Comparison of ENCODE assay signal across 22 mouse cellular contexts in genomic region chr4:154226678-154227077, GRCm38 (mm10). TPM values are rescaled to one million over a fixed set of nuclear protein-coding genes. Genes with fewer than 3 reads are reported as not detected.
"Had no signal": no experiment of that assay in that cellular context is flagged by ENCODE, and none has a peak within 500 bp of the region (broad histone marks: within the 10 kb centered on the region; RNA-seq: fewer than 3 reads in every experiment).

No protein-coding gene starts in this region.

- H3K9ac ChIP-seq: limb, embryonic 13.5 days; liver, embryonic 12.5 days; liver, embryonic 15.5 days; neural tube, embryonic 13.5 days; stomach, embryonic 15.5 days had no signal

- H3K27me3 ChIP-seq: limb, embryonic 13.5 days; neural tube, embryonic 13.5 days; stomach, embryonic 15.5 days had no signal

- H3K27ac ChIP-seq: kidney, postnatal 0 days; layer of hippocampus, adult 2 months; left cerebral cortex, adult 2 months; limb, embryonic 13.5 days; liver, embryonic 12.5 days; liver, embryonic 15.5 days; neural tube, embryonic 13.5 days; stomach, embryonic 15.5 days had no signal

- H3K4me2 ChIP-seq: limb, embryonic 13.5 days; liver, embryonic 12.5 days; liver, embryonic 15.5 days; midbrain, embryonic 11.5 days; neural tube, embryonic 13.5 days; stomach, embryonic 15.5 days had no signal

- H3K9me3 ChIP-seq: limb, embryonic 13.5 days; liver, embryonic 12.5 days; liver, embryonic 15.5 days; neural tube, embryonic 13.5 days; stomach, embryonic 15.5 days had no signal

- H3K4me1 ChIP-seq: liver, embryonic 12.5 days; liver, embryonic 15.5 days had no signal

- DNase-seq: kidney, postnatal 25 days; layer of hippocampus, adult 9-11 months; liver; lung, adult 2 months; lung, postnatal 14 days; lung, postnatal 4 days; midbrain, embryonic 14.5 days; retina, postnatal 1 day; right cerebral cortex, postnatal 25 days; spleen, adult 18-20 months; thymus, postnatal 25 days had no signal

- H3K4me3 ChIP-seq: layer of hippocampus, adult 2 months; left cerebral cortex, adult 2 months; limb, embryonic 13.5 days; liver, embryonic 12.5 days; liver, embryonic 15.5 days; myocyte; neural tube, embryonic 13.5 days; stomach, embryonic 15.5 days had no signal

- H3K36me3 ChIP-seq: limb, embryonic 13.5 days; liver, embryonic 12.5 days; liver, embryonic 15.5 days; neural tube, embryonic 13.5 days; stomach, embryonic 15.5 days had no signal

- ATAC-seq: liver, embryonic 12.5 days had no signal

RNA-seq across cellular contexts. Expression of gene Megf6, which starts 56.1 kb away (rescaled TPM):
- total RNA-seq: neutrophil, adult 5-6 weeks had no signal
- polyA plus RNA-seq: myocyte had no signal
